Mouse (Mus musculus) heart, embryonic 13.5 days (tissue): ENCODE measurements around the gene Tmem156. TPM values are rescaled to one million over a fixed set of nuclear protein-coding genes. Genes with fewer than 3 reads are reported as not detected.

ENCODE experiments used
- ATAC-seq: fragments of 200-750 bp; cut with Nextera tagmentation; 2 replicates; pipeline ENCODE4 v1.8.0; 2017; ENCODE audit warnings: moderate TSS enrichment; ENCODE audit not compliant: insufficient number of reproducible peaks, low FRiP score, low TSS enrichment; ENCODE audit errors: extremely low read depth
- H3K27ac ChIP-seq: fragments of 300-500 bp; sonication (generic); replicated peaks from 2 replicates; pipeline ENCODE4 v1.5.1; 2015; ENCODE audit warnings: moderate library complexity, mild to moderate bottlenecking, inconsistent platforms
- H3K27me3 ChIP-seq: fragments of 300-500 bp; sonication (generic); replicated peaks from 2 replicates; pipeline ENCODE4 v1.6.1; 2015; ENCODE audit warnings: mild to moderate bottlenecking, inconsistent platforms
- H3K36me3 ChIP-seq: fragments of 300-500 bp; sonication (generic); 2 replicates; pipeline ENCODE4 v1.6.1; 2015; ENCODE audit warnings: mild to moderate bottlenecking, inconsistent platforms
- H3K4me1 ChIP-seq: fragments of 300-500 bp; sonication (generic); 2 replicates; pipeline ENCODE4 v1.6.1; 2015; ENCODE audit warnings: inconsistent platforms
- H3K4me2 ChIP-seq: fragments of 300-500 bp; sonication (generic); 2 replicates; pipeline ENCODE4 v1.6.1; 2015; ENCODE audit warnings: inconsistent platforms, mild to moderate bottlenecking, moderate library complexity
- H3K4me3 ChIP-seq: fragments of 300-500 bp; sonication (generic); 2 replicates; pipeline ENCODE4 v1.5.1; 2015; ENCODE audit warnings: moderate library complexity, mild to moderate bottlenecking, inconsistent platforms
- H3K9ac ChIP-seq: fragments of 300-500 bp; sonication (generic); 2 replicates; pipeline ENCODE4 v1.6.1; 2015; ENCODE audit warnings: inconsistent platforms, mild to moderate bottlenecking, moderate library complexity
- H3K9me3 ChIP-seq: fragments of 300-500 bp; sonication (generic); 2 replicates; pipeline ENCODE4 v1.6.1; 2016; ENCODE audit warnings: inconsistent platforms
- WGBS: fragments of 180-500 bp; shearing (Covaris S2); methylation state at CpG from one replicate; pipeline ENCODE4 v1.1.7; 2015; ENCODE audit warnings: mixed read lengths; 5-methylcytosine and 5-hydroxymethylcytosine counted together
- polyA plus RNA-seq: library from polyadenylated mRNA; unstranded; fragments of >200 nt; fragmentation: Nextera tagmentation; extraction: Ambion mirVana; gene quantifications from 2 replicates; pipeline ENCODE4 v1.2.1, GENCODE M21; 2015

Gene Tmem156
- 0.19 TPM in 1 of 2 replicates, not detected in the other for polyA plus RNA-seq

- no peaks in the 10 kb centered on the region for H3K27me3 ChIP-seq
- no peaks in the 10 kb centered on the region for H3K9me3 ChIP-seq
- no peak within 1 kb of the TSS for H3K4me3 ChIP-seq
- no peaks in the 10 kb centered on the region for H3K36me3 ChIP-seq
- H3K4me1 ChIP-seq: no peaks in the 10 kb centered on the region
- ATAC-seq: no peak
- 68% methylated on average over 5 of the region's 5 CpGs for WGBS
- H3K4me2 ChIP-seq: no peak within 1 kb of the TSS
- no peak within 1 kb of the TSS for H3K27ac ChIP-seq
- no peak within 1 kb of the TSS for H3K9ac ChIP-seq
Observed at GRCm38 (mm10) chr5:65091921-65092320, at the start of gene Tmem156. Tmem156 (minus strand) TSS chr5:65092132.

GRCm38 (mm10) chr5:65141242-65141641 is 49.3 kb upstream of the Tmem156 start:
- Histone ChIP-seq H3K27ac (no peak overlapping the region), H3K27me3 (no peaks in the 10 kb centered on the region), H3K4me2 (no peak overlapping the region), H3K36me3 (peaks cover 40% of the 10 kb centered on the region), H3K4me3 (no peak overlapping the region), H3K9me3 (no peaks in the 10 kb centered on the region), H3K4me1 (no peaks in the 10 kb centered on the region), H3K9ac (no peak overlapping the region)
- no peak for ATAC-seq
- WGBS: 91% methylated on average over 8 of the region's 8 CpGs

GRCm38 (mm10) chr5:65137073-65137472 is 45.1 kb upstream of the Tmem156 start:
- H3K36me3 ChIP-seq: peaks cover 9% of the 10 kb centered on the region
- WGBS: 86% methylated on average over 6 of the region's 6 CpGs
- ATAC-seq: no peak
- no peak overlapping the region for H3K4me3 ChIP-seq
- no peak overlapping the region for H3K9ac ChIP-seq
- H3K4me1 ChIP-seq: no peaks in the 10 kb centered on the region
- no peaks in the 10 kb centered on the region for H3K27me3 ChIP-seq
- H3K4me2 ChIP-seq: no peak overlapping the region
- 0 out of 2 replicates have a peak, but pooled peaks cover 3% of the 10 kb centered on the region for H3K9me3 ChIP-seq
- H3K27ac ChIP-seq: no peak overlapping the region

GRCm38 (mm10) chr5:65136159-65136558 is 44.2 kb upstream of the Tmem156 start:
- 0 out of 2 replicates have a peak, but pooled peaks cover 5% of the 10 kb centered on the region for H3K4me1 ChIP-seq
- no peak overlapping the region for H3K9ac ChIP-seq
- no peak overlapping the region for H3K4me2 ChIP-seq
- no peak for ATAC-seq
- H3K4me3 ChIP-seq: no peak overlapping the region
- H3K27ac ChIP-seq: no peak overlapping the region
- no peaks in the 10 kb centered on the region for H3K27me3 ChIP-seq
- 0 out of 2 replicates have a peak, but pooled peaks cover 3% of the 10 kb centered on the region for H3K9me3 ChIP-seq
- WGBS: 81% methylated on average over 7 of the region's 7 CpGs
- peaks cover 1% of the 10 kb centered on the region for H3K36me3 ChIP-seq

GRCm38 (mm10) chr5:65131211-65131879 is 39.4 kb upstream of the Tmem156 start:
- 27% methylated on average over 20 of the region's 20 CpGs for WGBS
- H3K9me3 ChIP-seq: 0 out of 2 replicates have a peak, but pooled peaks cover 3% of the 10 kb centered on the region
- ATAC-seq: no peak

GRCm38 (mm10) chr5:65130528-65131210 is 38.7 kb upstream of the Tmem156 start:
- no peaks in the 10 kb centered on the region for H3K27me3 ChIP-seq
- H3K36me3 ChIP-seq: no peaks in the 10 kb centered on the region
- no peak for ATAC-seq
- H3K27ac ChIP-seq: no peak overlapping the region
- peak overlapping the region; percentile 66 for H3K4me2 ChIP-seq
- 10% methylated on average over 12 of the region's 12 CpGs for WGBS
- H3K4me3 ChIP-seq: peak overlapping the region; percentile 50
- H3K4me1 ChIP-seq: peaks cover 11% of the 10 kb centered on the region; the same call in 1 of the 2 replicates
- 0 out of 2 replicates have a peak, but pooled peaks cover 3% of the 10 kb centered on the region for H3K9me3 ChIP-seq
- peak overlapping the region; percentile 76 for H3K9ac ChIP-seq

More at GRCm38 (mm10) chr5:65131211-65131879, 39.4 kb upstream of the Tmem156 start:
- Histone ChIP-seq H3K36me3 (no peaks in the 10 kb centered on the region), H3K4me3 (peak overlapping the region; percentile 50), H3K27me3 (no peaks in the 10 kb centered on the region), H3K27ac (no peak overlapping the region), H3K4me1 (peaks cover 11% of the 10 kb centered on the region; the same call in 1 of the 2 replicates), H3K9ac (peak overlapping the region; percentile 76), H3K4me2 (peak overlapping the region; percentile 66)

GRCm38 (mm10) chr5:65128481-65128880 is 36.5 kb upstream of the Tmem156 start:
- Histone ChIP-seq H3K27ac (no peak overlapping the region), H3K4me3 (no peak overlapping the region), H3K4me1 (peaks cover 11% of the 10 kb centered on the region; the same call in 1 of the 2 replicates), H3K9me3 (no peaks in the 10 kb centered on the region), H3K9ac (no peak overlapping the region), H3K36me3 (no peaks in the 10 kb centered on the region), H3K4me2 (no peak overlapping the region), H3K27me3 (no peaks in the 10 kb centered on the region)
- 83% methylated on average over 2 of the region's 2 CpGs for WGBS
- ATAC-seq: no peak

- 85% methylated on average over 1 of the region's 1 CpGs for WGBS
- H3K4me2 ChIP-seq: no peak overlapping the region
- H3K4me1 ChIP-seq: peaks cover 12% of the 10 kb centered on the region
- 0 out of 2 replicates have a peak, but pooled peaks cover 3% of the 10 kb centered on the region for H3K36me3 ChIP-seq
- no peaks in the 10 kb centered on the region for H3K27me3 ChIP-seq
- no peak overlapping the region for H3K4me3 ChIP-seq
- H3K9ac ChIP-seq: no peak overlapping the region
- no peak for ATAC-seq
- no peaks in the 10 kb centered on the region for H3K9me3 ChIP-seq
- no peak overlapping the region for H3K27ac ChIP-seq
Observed at GRCm38 (mm10) chr5:65126137-65126536, 34.2 kb upstream of the Tmem156 start.

GRCm38 (mm10) chr5:65122616-65123015 is 30.7 kb upstream of the Tmem156 start:
- Histone ChIP-seq H3K4me2 (no peak overlapping the region), H3K4me3 (no peak overlapping the region), H3K4me1 (peaks cover 12% of the 10 kb centered on the region), H3K9ac (no peak overlapping the region), H3K36me3 (peaks cover 7% of the 10 kb centered on the region; the same call in 1 of the 2 replicates), H3K27me3 (no peaks in the 10 kb centered on the region), H3K9me3 (no peaks in the 10 kb centered on the region), H3K27ac (0 out of 2 replicates have a peak overlapping the region, but pooled peaks have one; percentile 5)
- no peak for ATAC-seq
- 69% methylated on average over 3 of the region's 3 CpGs for WGBS

- Histone ChIP-seq H3K27me3 (no peaks in the 10 kb centered on the region), H3K27ac (peak overlapping the region; percentile 13; the same call in 1 of the 2 replicates), H3K9ac (no peak overlapping the region), H3K9me3 (no peaks in the 10 kb centered on the region), H3K4me3 (no peak overlapping the region), H3K4me2 (no peak overlapping the region), H3K4me1 (peaks cover 12% of the 10 kb centered on the region), H3K36me3 (peaks cover 23% of the 10 kb centered on the region)
- ATAC-seq: no peak
- WGBS: 53% methylated on average over 3 of the region's 3 CpGs
Observed at GRCm38 (mm10) chr5:65119918-65120317, 28.0 kb upstream of the Tmem156 start.

- 74% methylated on average over 1 of the region's 1 CpGs for WGBS
- peaks cover 23% of the 10 kb centered on the region for H3K36me3 ChIP-seq
- H3K4me3 ChIP-seq: no peak overlapping the region
- H3K4me2 ChIP-seq: no peak overlapping the region
- no peaks in the 10 kb centered on the region for H3K9me3 ChIP-seq
- no peak overlapping the region for H3K27ac ChIP-seq
- no peak for ATAC-seq
- H3K9ac ChIP-seq: no peak overlapping the region
- H3K4me1 ChIP-seq: peaks cover 12% of the 10 kb centered on the region
- H3K27me3 ChIP-seq: no peaks in the 10 kb centered on the region
Observed at GRCm38 (mm10) chr5:65119495-65119894, 27.6 kb upstream of the Tmem156 start.
